Mouse (Mus musculus): ENCODE measurements around the gene Frmd4a. TPM values are rescaled to one million over a fixed set of nuclear protein-coding genes. Genes with fewer than 3 reads are reported as not detected.

Gene Frmd4a
- polyA plus RNA-seq, 2 experiments: 39.6 to 47.0 TPM

GRCm38 (mm10) chr2:4098948-4099776 lies 81.6 kb downstream of the Frmd4a start:
- 58% methylated on average over 8 of the region's 8 CpGs for WGBS
- DNase-seq (ENCODE audit: low spot score) (no peak), ATAC-seq (ENCODE audit: low FRiP score, low read depth) (no peak)

GRCm38 (mm10) chr2:4099777-4100104 lies 82.2 kb downstream of the Frmd4a start:
- ATAC-seq (ENCODE audit: low FRiP score, low read depth) (no peak), DNase-seq (ENCODE audit: low spot score) (no peak)
- no peak for TF ChIP-seq POLR2A (IDR thresholded peaks at IDR 0.05; ENCODE audit: borderline replicate concordance, extremely low read depth, insufficient read depth, insufficient read length)
- no peak overlapping the region for H3K4me3 ChIP-seq (replicated peaks; ENCODE audit: low read length)
- no peak overlapping the region for H3K27ac ChIP-seq (replicated peaks; ENCODE audit: low read depth, low read length)
- no peak overlapping the region for H3K9ac ChIP-seq (ENCODE audit: low read depth, low read length, severe bottlenecking)
- no peak overlapping the region for H3K4me2 ChIP-seq (replicated peaks; ENCODE audit: low read depth, low read length, severe bottlenecking)
- H3K4me1 ChIP-seq (ENCODE audit: control insufficient read depth, insufficient read depth, low read length): no peaks in the 10 kb centered on the region
- no peaks in the 10 kb centered on the region for H3K9me3 ChIP-seq (ENCODE audit: control insufficient read depth, low read length)
- no peaks in the 10 kb centered on the region for H3K27me3 ChIP-seq (ENCODE audit: control insufficient read depth, insufficient read depth, low read length)
- no peaks in the 10 kb centered on the region for H3K36me3 ChIP-seq (ENCODE audit: control insufficient read depth, insufficient read depth, low read length)

More at GRCm38 (mm10) chr2:4098948-4099776, 81.6 kb downstream of the Frmd4a start:
- H3K4me2 ChIP-seq (replicated peaks; ENCODE audit: low read depth, low read length, severe bottlenecking): no peak overlapping the region
- TF ChIP-seq POLR2A (IDR thresholded peaks at IDR 0.05; ENCODE audit: borderline replicate concordance, extremely low read depth, insufficient read depth, insufficient read length): no peak
- no peaks in the 10 kb centered on the region for H3K27me3 ChIP-seq (ENCODE audit: control insufficient read depth, insufficient read depth, low read length)
- H3K36me3 ChIP-seq (ENCODE audit: control insufficient read depth, insufficient read depth, low read length): no peaks in the 10 kb centered on the region
- no peak overlapping the region for H3K4me3 ChIP-seq (replicated peaks; ENCODE audit: low read length)
- no peak overlapping the region for H3K27ac ChIP-seq (replicated peaks; ENCODE audit: low read depth, low read length)
- H3K9ac ChIP-seq (ENCODE audit: low read depth, low read length, severe bottlenecking): no peak overlapping the region
- H3K4me1 ChIP-seq (ENCODE audit: control insufficient read depth, insufficient read depth, low read length): no peaks in the 10 kb centered on the region
- H3K9me3 ChIP-seq (ENCODE audit: control insufficient read depth, low read length): no peaks in the 10 kb centered on the region

GRCm38 (mm10) chr2:4101370-4101769 lies 83.9 kb downstream of the Frmd4a start:
- H3K27ac ChIP-seq (replicated peaks; ENCODE audit: low read depth, low read length): no peak overlapping the region
- no peak for TF ChIP-seq POLR2A (IDR thresholded peaks at IDR 0.05; ENCODE audit: borderline replicate concordance, extremely low read depth, insufficient read depth, insufficient read length)
- H3K4me2 ChIP-seq (replicated peaks; ENCODE audit: low read depth, low read length, severe bottlenecking): no peak overlapping the region
- ATAC-seq (ENCODE audit: low FRiP score, low read depth) (no peak), DNase-seq (ENCODE audit: low spot score) (no peak)
- H3K9me3 ChIP-seq (ENCODE audit: control insufficient read depth, low read length): no peaks in the 10 kb centered on the region
- no peaks in the 10 kb centered on the region for H3K36me3 ChIP-seq (ENCODE audit: control insufficient read depth, insufficient read depth, low read length)
- 71% methylated on average over 2 of the region's 2 CpGs for WGBS
- H3K9ac ChIP-seq (ENCODE audit: low read depth, low read length, severe bottlenecking): no peak overlapping the region
- no peaks in the 10 kb centered on the region for H3K27me3 ChIP-seq (ENCODE audit: control insufficient read depth, insufficient read depth, low read length)
- no peaks in the 10 kb centered on the region for H3K4me1 ChIP-seq (ENCODE audit: control insufficient read depth, insufficient read depth, low read length)
- H3K4me3 ChIP-seq (replicated peaks; ENCODE audit: low read length): no peak overlapping the region

GRCm38 (mm10) chr2:4113303-4113920 lies 95.9 kb downstream of the Frmd4a start:
- no peak for TF ChIP-seq POLR2A (IDR thresholded peaks at IDR 0.05; ENCODE audit: borderline replicate concordance, extremely low read depth, insufficient read depth, insufficient read length)
- Histone ChIP-seq H3K9ac (ENCODE audit: low read depth, low read length, severe bottlenecking) (no peak overlapping the region), H3K4me2 (replicated peaks; ENCODE audit: low read depth, low read length, severe bottlenecking) (no peak overlapping the region)

GRCm38 (mm10) chr2:4119678-4120458 lies 102.4 kb downstream of the Frmd4a start:
- no peaks in the 10 kb centered on the region for H3K9me3 ChIP-seq (ENCODE audit: control insufficient read depth, low read length)
- H3K9ac ChIP-seq (ENCODE audit: low read depth, low read length, severe bottlenecking): no peak overlapping the region
- ATAC-seq (ENCODE audit: low FRiP score, low read depth) (no peak), DNase-seq (ENCODE audit: low spot score) (no peak)
- WGBS: 36% methylated on average over 9 of the region's 9 CpGs
- no peak overlapping the region for H3K27ac ChIP-seq (replicated peaks; ENCODE audit: low read depth, low read length)
- H3K4me1 ChIP-seq (ENCODE audit: control insufficient read depth, insufficient read depth, low read length): no peaks in the 10 kb centered on the region
- H3K27me3 ChIP-seq (ENCODE audit: control insufficient read depth, insufficient read depth, low read length): no peaks in the 10 kb centered on the region
- H3K4me3 ChIP-seq (replicated peaks; ENCODE audit: low read length): no peak overlapping the region
- TF ChIP-seq POLR2A (IDR thresholded peaks at IDR 0.05; ENCODE audit: borderline replicate concordance, extremely low read depth, insufficient read depth, insufficient read length): no peak
- no peaks in the 10 kb centered on the region for H3K36me3 ChIP-seq (ENCODE audit: control insufficient read depth, insufficient read depth, low read length)
- no peak overlapping the region for H3K4me2 ChIP-seq (replicated peaks; ENCODE audit: low read depth, low read length, severe bottlenecking)

More at GRCm38 (mm10) chr2:4113303-4113920, 95.9 kb downstream of the Frmd4a start:
- DNase-seq (ENCODE audit: low spot score): no peak
- no peaks in the 10 kb centered on the region for H3K9me3 ChIP-seq (ENCODE audit: control insufficient read depth, low read length)
- H3K4me1 ChIP-seq (ENCODE audit: control insufficient read depth, insufficient read depth, low read length): no peaks in the 10 kb centered on the region
- no peak overlapping the region for H3K27ac ChIP-seq (replicated peaks; ENCODE audit: low read depth, low read length)
- ATAC-seq (ENCODE audit: low FRiP score, low read depth): no peak
- no peak overlapping the region for H3K4me3 ChIP-seq (replicated peaks; ENCODE audit: low read length)
- 84% methylated on average over 7 of the region's 7 CpGs for WGBS
- no peaks in the 10 kb centered on the region for H3K27me3 ChIP-seq (ENCODE audit: control insufficient read depth, insufficient read depth, low read length)
- no peaks in the 10 kb centered on the region for H3K36me3 ChIP-seq (ENCODE audit: control insufficient read depth, insufficient read depth, low read length)
